Mouse (Mus musculus): Measurements from ENCODE around the gene Isoc2b.
"Not testable (repeated sequence)": the region's sequence is repeated elsewhere in the genome, so short reads cannot be mapped to it uniquely, and the experiment has no call there.

Gene Isoc2b

GRCm38 (mm10) chr7:4865579-4866493 lies 4.2 kb downstream of the Isoc2b start:
- DNase-seq (ENCODE audit: low spot score), result peak; percentile 95

GRCm38 (mm10) chr7:4865090-4865489 lies 5.0 kb downstream of the Isoc2b start:
- no peak for DNase-seq (ENCODE audit: low spot score)

DNA sequence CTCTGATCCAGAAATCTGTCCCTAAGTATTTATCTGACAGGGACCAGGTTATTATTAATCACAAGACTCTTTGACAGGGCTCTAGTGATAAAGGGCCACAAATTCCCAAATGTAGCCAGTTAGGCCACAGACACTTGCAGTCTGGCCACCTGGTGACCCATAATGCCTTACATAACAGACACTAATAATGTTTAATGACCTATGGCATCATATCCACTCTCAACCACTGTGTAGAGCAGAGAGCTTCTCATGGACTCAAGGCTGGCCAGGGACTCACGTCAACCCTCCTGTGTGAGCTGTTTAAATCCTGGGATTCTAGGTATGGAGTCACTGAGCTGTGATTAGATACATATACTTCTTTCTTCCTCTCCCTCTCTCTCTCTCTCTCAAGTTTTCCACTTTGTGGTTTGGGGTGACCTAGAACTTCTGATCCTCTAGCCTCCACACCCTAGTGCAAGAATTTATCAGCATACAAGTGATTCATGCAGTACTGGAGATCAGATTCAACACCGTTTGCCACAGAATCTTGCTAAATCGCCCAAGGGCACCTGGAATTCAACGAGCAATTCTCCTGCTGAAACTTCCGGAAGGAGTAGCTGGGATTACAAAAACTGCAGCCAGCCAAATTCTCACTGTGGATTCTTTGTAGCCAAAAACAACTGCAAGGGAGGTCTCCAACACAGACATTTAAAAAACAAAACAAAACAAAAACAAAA lies 5.8 kb downstream of the Isoc2b start:
- no peak for DNase-seq (ENCODE audit: low spot score)

DNA sequence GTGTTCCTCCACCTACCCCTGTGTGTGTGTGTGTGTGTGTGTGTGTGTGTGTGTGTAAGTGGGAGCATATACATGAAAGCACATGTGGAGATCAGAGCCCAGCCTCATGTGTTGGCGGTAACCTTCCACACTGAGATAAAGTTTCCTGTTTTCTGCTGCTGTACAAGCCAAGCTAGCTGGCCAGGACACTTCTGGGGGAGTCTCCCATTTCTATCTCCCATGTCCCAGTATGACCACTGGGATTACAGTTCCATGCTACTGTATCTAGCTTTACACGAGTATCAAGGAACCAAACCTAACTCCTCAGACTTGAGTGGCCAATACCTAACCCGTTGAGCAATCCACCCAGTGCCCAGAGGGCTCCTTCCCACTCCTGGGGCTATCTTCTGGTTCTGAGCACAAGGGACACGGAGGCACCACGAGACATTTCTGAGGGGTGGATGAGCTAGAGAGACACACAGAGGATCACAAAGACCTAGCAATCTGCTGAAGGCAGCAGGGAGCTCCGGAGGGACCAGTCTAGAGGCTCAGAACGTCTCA lies 6.4 kb downstream of the Isoc2b start:
- no peak for DNase-seq (ENCODE audit: low spot score)

GRCm38 (mm10) chr7:4863041-4863440 lies 7.0 kb downstream of the Isoc2b start:
- DNase-seq (ENCODE audit: low spot score), result no peak

DNA sequence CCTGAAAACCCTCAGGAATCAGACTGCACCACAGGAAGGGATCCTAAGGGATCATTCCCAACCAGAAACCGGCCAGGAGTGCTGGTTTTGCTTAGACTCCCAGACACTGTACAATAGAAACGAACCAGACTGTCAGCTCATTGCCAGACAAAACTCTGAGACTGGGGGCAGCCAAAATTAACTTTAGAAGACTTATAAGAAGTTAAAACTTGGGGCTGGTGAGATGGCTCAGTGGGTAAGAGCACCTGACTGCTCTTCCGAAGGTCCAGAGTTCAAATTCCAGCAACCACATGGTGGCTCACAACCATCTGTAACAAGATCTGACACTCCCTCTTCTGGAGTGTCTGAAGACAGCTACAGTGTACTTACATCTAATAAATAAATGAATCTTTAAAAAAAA lies 9.1 kb downstream of the Isoc2b start:
- DNase-seq (ENCODE audit: low spot score), result not testable (repeated sequence)

- no peak for DNase-seq (ENCODE audit: low spot score)
These were observed 10.6 kb downstream of the Isoc2b start for GRCm38 (mm10) chr7:4859418-4859978.

GRCm38 (mm10) chr7:4857321-4857720 lies 12.7 kb downstream of the Isoc2b start:
- no peak for DNase-seq (ENCODE audit: low spot score)

GRCm38 (mm10) chr7:4856508-4856907 lies 13.6 kb downstream of the Isoc2b start:
- no peak for DNase-seq (ENCODE audit: low spot score)

DNA sequence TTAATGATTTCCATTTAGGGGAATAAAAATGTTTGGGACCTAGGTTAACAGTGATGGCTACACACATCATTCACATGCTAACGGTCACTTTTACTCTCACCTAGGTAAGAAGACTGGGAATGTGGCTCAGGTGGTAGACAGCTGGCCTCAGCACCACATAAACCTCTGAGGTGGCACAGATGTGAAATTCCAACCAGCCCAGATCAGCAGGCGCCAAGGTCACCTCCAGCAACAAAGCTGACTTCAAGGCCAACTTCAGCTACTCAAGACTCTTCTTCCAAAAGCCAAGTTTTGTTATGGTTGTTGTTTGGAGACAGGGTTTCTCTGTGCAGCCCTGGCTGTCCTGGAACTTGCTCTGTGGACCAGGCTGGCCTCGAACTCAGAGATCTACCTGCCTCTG lies 16.4 kb downstream of the Isoc2b start:
- no peak for DNase-seq (ENCODE audit: low spot score)

- DNase-seq (ENCODE audit: low spot score), result no peak
These were observed 18.8 kb downstream of the Isoc2b start for GRCm38 (mm10) chr7:4851315-4851688.

DNA sequence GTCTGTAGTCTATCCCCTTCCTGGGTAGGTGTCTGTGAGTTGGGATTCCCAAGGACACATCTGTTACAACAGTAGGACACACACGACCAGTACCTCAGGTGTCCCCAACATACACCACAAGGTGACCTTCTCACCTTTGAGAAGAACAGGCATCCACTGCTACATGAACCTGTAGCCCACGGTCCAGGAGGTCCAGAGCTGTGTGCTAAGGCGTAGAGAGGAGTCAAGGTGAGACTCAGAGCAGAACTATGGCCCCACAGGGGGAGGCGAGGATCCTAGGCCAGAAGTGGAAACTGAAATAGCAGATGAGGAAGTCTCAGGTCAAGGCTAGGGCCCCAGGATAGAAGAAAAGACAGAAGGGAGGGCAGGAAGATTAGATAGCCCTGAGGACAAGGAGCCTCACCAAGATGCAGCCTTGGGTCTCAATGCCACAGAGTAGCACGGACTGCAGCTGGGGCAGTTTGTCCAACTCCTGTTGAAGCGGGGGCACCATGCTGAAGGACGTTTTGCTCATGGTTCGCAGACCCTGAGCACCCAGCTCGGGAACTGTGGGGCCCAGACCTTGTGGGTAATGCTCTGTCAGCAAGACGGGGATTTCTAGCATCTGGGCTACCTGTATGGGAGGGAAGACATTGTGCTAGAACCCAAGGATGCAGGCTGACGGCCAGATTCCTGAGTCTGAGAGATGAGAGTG lies 19.3 kb downstream of the Isoc2b start:
- no peak for DNase-seq (ENCODE audit: low spot score)

DNA sequence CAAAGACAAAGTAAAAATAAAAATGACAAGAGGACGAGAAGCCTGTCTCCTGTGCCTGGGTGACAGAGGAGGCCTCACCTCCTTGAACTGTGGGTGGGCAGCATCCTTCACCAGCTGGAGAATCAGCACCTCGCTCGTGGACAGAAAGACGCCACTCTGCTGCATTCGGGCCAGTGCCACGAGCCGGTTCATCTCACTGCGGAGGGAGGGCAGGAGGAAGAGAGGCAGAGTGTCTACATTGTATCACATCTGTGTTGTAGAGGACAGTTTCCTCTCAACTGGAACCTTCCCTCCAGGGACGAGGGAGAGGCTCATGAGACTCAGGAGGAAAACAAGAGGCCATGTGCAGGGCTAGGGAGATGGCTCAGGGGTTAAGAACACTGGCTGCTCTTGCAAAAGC lies 20.7 kb downstream of the Isoc2b start:
- no peak for DNase-seq (ENCODE audit: low spot score)

DNA sequence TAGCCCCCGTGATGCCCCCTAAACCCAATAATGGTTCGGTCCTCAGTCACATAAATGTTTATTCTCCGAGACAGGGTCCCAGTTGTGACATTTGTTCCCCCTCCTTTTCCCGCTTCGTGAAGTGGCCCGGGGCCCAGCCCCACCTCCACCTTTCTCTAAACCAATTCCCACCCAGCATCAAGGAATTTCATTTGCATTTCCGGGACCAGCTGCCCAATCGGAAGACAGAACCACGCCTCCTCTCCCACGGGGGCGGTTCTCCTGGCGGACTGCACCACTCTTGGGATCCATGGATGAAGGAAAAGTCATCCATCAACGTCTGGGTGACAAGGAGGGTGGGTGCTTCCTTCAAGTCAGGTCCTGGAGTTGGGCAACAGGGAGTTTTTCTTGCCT lies 25.1 kb downstream of the Isoc2b start:
- DNase-seq (ENCODE audit: low spot score), result peak; percentile 89

- DNase-seq (ENCODE audit: low spot score), result no peak
These were observed 25.7 kb downstream of the Isoc2b start, which contains the start of gene Shisa7 for GRCm38 (mm10) chr7:4844245-4844916. Gene Shisa7 (minus strand): TSS chr7:4844696.

DNA sequence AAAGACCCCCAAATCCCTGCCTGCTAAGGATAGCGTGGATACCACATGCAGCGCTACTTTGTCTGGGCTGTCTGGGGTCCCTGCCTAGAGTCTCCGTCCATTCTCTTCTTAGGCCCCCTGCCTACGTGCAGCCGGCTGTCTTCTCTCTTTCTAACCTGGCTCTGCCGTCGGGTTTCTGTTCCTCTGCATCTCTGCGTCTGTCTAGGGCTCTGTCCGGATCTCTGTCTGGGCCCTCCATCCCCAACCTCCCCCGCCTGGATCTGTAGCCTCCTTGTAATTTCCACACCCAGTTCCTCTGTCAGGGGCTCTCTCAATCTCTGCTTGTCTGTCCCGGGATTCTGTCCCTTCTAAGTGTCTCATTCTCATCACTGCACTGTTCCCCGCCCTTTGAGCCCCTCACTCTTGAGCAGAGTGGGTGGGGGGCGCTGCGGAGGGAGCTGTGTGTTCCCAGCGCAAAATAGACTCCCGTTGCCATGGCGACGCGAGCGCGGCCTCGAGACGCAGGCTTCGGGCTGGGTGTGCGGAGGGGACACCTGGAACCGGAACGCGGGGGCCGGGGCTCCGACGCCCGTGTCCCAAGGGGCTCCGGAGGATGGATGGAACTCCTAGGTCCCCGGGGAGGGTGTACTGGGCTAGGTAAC lies 26.3 kb downstream of the Isoc2b start:
- DNase-seq (ENCODE audit: low spot score), result peak; percentile 74

DNA sequence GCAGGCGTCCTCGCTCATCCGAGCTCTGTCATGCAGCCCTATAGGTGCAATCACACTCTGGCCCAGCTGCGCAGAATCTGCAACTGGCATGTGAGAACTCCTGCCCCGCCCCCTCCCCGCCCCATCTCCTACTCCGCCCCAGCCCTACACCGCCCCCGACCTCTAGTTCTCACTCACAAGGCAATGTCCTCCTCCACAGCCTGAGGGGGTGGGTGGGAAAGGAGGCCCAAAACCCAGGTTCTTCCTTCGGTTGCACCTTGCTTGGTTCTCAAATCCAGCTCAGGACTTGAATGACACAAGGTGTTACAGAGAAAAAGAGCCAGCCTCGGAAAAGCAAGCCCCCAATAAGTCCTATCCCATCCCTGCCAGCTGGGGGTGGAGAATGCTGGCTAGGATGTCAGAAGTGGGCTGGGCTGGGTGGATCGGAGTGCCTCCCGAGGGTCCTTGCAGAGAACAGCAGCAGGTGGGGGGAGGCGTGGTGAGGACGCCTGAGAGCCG lies 27.4 kb downstream of the Isoc2b start:
- no peak for DNase-seq (ENCODE audit: low spot score)

DNA sequence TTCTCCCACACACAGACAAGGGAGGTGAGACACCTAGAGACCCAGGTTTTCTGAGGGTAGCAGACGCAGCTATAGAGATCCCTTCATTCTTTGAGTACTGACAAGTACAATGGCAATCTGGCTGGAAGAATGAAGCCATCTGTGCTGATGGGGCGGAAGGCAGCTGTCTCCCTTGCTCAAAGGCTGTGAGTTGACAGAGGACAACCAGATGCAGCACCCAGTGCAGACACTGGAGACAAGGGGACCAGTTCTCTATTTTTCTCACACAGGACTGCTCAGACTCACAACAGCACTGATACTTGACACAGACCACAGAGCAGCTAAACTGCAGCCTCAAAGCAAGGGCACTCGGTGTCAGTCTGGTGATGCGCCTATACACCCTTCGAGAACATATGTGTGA lies 28.0 kb downstream of the Isoc2b start:
- DNase-seq (ENCODE audit: low spot score), result no peak

DNA sequence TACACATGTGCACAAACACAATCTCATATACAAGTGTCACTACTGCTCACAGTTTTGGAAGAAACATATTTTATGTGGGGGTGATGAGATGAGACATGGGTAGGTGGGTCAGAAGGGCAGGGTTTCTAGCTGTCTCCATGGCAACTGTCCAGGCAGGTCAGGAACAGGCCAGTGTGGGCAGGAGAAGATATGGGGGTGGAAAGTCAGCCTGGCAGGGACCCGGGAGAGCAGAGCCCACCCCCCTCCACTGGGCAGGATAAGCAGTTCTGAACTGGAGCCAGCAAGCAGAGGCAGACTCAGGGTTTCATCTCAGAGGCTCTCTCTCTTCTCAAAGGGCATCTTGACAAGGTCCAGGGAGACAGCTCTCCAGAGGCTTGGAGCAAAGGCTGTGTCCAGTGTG lies 32.4 kb downstream of the Isoc2b start:
- DNase-seq (ENCODE audit: low spot score), result no peak

DNA sequence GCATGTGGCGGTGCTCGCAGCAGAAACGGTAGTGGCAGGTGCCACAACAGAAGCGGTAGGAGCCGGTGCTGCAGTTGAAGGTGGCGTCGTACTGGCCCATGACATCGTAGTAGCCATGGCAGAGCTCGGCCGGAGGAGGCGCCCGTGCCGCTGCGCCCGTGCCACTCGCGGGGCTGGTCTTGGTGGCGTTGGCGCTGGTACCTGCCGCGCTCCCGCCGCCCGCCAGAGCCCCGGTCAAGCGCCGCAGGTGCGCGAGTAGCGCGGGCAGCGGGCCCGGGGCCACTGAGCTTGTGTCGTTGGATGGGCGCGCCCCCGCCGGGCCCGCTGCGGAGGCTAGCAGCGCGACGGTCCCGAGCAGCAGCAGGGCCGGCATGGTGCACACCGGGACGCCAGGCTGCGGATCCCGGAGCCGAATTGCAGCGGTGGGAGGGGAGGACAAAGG lies 33.7 kb downstream of the Isoc2b start:
- no peak for DNase-seq (ENCODE audit: low spot score)
